Mouse (Mus musculus): ENCODE measurements at regions not wholly inside any gene's neighbourhood (a gene's known extent, or its start where the extent isn't known, plus 50 kb on each side); places are given as distances from the start of the nearest gene placed in this dataset.
"Not testable (repeated sequence)": the region's sequence is repeated elsewhere in the genome, so short reads cannot be mapped to it uniquely, and the experiment has no call there.

DNA sequence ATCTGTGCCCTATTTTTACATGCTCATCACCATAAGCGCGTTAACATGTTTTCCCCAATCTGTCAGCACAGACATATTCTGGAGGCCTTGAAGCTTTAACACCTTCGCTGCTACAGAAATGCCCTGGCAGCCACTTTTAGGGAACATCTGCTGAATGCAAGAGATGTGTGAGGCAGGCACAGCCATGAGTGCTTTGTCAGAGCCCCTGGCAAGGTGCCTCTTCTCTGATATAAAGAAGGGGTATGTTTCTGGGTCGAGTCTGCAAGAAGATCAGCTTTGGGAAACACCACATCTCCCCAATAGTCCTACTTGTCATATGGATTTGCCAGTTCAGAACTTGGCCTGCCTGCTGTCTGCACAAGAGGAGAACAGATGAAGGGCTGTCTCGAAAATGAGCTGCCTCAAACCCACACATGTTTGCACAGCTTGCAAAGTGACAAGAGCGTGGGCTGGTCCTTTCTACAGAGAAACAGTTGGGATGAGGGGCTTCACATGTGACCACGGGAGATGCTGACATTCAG lies 1263.3 kb upstream of the Klhl29 start:
- Histone ChIP-seq H3K4me3 (no peak overlapping the region), H3K9me3 (no peaks in the 10 kb centered on the region), H3K27ac (no peak overlapping the region), H3K4me1 (replicated peaks) (no peaks in the 10 kb centered on the region), H3K4me2 (no peak overlapping the region), H3K9ac (no peak overlapping the region), H3K27me3 (no peaks in the 10 kb centered on the region), H3K36me3 (no peaks in the 10 kb centered on the region)
- 81% methylated on average over 7 of the region's 7 CpGs for WGBS
- no peak for ATAC-seq (ENCODE audit: low FRiP score)

DNA sequence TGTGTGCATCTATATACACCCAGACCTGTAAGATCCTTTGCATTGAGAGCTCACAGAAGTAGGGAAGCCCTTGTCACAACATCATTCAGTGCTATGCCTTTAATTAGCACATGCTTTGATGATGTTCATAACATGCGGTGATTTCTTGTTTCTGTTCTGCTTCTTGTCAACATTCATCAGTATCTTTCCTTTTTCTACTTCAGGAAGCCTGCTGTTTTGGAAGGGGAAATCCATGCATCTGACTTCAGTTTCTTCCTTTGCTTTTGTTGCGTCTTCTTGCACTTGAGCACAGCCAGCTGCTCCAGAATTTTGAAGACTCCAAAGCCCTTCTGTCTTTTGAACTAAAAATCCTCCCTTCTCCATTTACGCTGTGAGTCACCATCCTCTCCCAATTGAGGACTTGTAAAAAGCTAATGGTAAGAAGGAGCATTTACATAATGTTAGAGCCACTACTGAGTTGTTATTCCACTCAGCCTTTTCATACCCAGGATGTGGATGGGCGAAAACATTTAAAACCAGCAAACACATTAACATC lies 1262.4 kb upstream of the Klhl29 start:
- no peaks in the 10 kb centered on the region for H3K36me3 ChIP-seq
- no peak overlapping the region for H3K27ac ChIP-seq
- no peaks in the 10 kb centered on the region for H3K4me1 ChIP-seq (replicated peaks)
- H3K9me3 ChIP-seq: no peaks in the 10 kb centered on the region
- 85% methylated on average over 4 of the region's 4 CpGs for WGBS
- H3K9ac ChIP-seq: no peak overlapping the region
- no peak for ATAC-seq (ENCODE audit: low FRiP score)
- no peak overlapping the region for H3K4me2 ChIP-seq
- no peaks in the 10 kb centered on the region for H3K27me3 ChIP-seq
- H3K4me3 ChIP-seq: no peak overlapping the region

DNA sequence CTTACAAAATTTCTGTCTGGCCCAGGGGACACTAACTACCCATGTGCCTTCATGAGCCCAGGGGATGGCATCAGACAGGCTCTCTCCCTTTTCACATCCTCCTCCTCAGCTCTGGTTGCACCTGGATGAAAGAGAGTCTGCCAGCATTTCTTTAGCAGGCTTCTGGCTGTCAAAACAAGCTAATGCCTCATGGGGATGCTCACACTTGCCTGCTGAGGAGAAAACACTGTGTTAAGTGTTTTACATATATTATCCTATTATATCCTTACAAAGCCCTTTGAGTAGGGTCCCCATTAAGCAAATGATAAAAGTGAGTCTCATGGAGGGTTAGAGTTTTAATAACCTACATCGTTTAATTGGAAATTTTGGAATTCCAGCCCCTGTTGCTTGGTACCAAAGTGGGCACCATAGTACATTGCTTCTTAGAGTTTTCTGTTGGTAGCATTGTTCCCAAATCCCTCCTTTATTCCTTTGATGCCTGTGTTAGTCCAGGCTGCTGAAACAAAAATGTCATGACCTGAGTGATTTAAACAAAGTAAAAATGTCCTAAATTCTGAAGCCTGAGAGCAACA lies 1247.2 kb upstream of the Klhl29 start:
- H3K4me1 ChIP-seq (replicated peaks): no peaks in the 10 kb centered on the region
- H3K4me2 ChIP-seq: no peak overlapping the region
- no peak for ATAC-seq (ENCODE audit: low FRiP score)
- no peak overlapping the region for H3K4me3 ChIP-seq
- H3K27ac ChIP-seq: no peak overlapping the region
- H3K9me3 ChIP-seq: no peaks in the 10 kb centered on the region
- no peaks in the 10 kb centered on the region for H3K36me3 ChIP-seq
- no peaks in the 10 kb centered on the region for H3K27me3 ChIP-seq
- no peak overlapping the region for H3K9ac ChIP-seq
- WGBS: 33% methylated on average over 1 of the region's 1 CpGs

DNA sequence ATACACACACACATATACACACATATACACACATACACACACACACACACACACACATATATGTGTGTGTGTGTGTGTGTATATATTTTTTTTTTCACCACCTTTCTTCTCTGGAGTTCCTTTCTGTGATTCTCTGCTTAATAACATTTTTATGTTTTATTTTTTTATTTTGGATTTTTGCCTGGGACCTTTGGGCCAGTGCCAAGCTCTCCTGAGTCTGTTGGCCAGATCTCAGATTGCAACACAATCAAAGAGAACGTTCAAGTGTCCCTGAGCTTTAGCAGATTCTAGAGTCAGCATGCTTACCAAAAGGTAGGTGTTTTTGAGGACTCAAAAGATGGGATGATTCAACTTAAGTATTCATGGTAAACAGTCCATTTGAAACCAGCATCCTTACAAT lies 1225.6 kb upstream of the Klhl29 start:
- Histone ChIP-seq H3K9me3 (no peaks in the 10 kb centered on the region), H3K4me1 (replicated peaks) (no peaks in the 10 kb centered on the region), H3K9ac (no peak overlapping the region), H3K27ac (no peak overlapping the region), H3K36me3 (no peaks in the 10 kb centered on the region), H3K4me3 (no peak overlapping the region), H3K27me3 (no peaks in the 10 kb centered on the region), H3K4me2 (no peak overlapping the region)
- no peak for ATAC-seq (ENCODE audit: low FRiP score)
- 72% methylated on average over 1 of the region's 1 CpGs for WGBS

DNA sequence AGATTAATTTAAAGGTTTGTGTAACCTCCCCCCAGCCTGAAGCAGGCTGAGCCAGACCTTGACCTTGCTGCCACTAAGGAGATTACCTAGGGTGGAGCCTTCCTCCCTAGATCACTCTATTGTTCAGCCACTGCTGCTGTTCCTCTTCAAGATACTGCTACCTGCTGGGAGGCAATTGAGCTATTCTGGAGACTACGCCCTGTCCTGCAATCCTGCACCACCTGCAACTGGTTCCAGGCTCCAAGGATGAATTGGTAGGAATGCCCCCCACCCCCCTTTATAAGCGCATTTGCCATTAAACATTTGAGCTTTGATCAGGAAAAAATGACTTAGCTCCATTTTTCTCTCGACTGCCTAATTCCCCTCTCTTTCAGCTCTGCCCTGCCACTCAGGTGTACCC lies 1220.0 kb upstream of the Klhl29 start:
- not testable (repeated sequence) for H3K36me3 ChIP-seq; H3K4me3 ChIP-seq; H3K4me2 ChIP-seq; H3K4me1 ChIP-seq (replicated peaks); H3K9me3 ChIP-seq; ATAC-seq (ENCODE audit: low FRiP score); H3K27ac ChIP-seq; H3K9ac ChIP-seq; H3K27me3 ChIP-seq
- 54% methylated on average over 3 of the region's 3 CpGs for WGBS

DNA sequence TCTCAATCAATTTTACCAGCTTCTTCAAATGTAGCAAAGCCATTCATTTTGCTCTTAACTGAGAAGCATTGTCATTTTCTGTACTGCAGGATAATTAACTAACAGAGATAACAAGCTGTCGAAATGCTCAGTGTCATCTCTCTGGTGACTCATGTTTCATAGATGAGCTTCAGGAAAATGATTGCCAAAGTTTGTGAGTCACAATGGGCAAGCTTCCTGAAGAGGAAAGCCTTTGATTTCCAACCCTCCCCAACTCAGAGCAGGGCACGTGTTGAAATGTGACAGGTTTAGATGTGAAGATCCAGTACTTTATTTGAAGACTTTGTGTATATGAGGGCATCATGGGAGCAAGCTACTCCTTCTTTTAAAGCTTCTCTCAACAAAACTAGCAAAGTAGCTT lies 1214.7 kb upstream of the Klhl29 start:
- 89% methylated on average over 2 of the region's 2 CpGs for WGBS
- Histone ChIP-seq H3K36me3 (no peaks in the 10 kb centered on the region), H3K4me1 (replicated peaks) (0 out of 2 replicates have a peak, but pooled peaks cover 5% of the 10 kb centered on the region), H3K27me3 (no peaks in the 10 kb centered on the region), H3K27ac (no peak overlapping the region), H3K4me3 (no peak overlapping the region), H3K9me3 (no peaks in the 10 kb centered on the region), H3K9ac (no peak overlapping the region), H3K4me2 (no peak overlapping the region)
- no peak for ATAC-seq (ENCODE audit: low FRiP score)

DNA sequence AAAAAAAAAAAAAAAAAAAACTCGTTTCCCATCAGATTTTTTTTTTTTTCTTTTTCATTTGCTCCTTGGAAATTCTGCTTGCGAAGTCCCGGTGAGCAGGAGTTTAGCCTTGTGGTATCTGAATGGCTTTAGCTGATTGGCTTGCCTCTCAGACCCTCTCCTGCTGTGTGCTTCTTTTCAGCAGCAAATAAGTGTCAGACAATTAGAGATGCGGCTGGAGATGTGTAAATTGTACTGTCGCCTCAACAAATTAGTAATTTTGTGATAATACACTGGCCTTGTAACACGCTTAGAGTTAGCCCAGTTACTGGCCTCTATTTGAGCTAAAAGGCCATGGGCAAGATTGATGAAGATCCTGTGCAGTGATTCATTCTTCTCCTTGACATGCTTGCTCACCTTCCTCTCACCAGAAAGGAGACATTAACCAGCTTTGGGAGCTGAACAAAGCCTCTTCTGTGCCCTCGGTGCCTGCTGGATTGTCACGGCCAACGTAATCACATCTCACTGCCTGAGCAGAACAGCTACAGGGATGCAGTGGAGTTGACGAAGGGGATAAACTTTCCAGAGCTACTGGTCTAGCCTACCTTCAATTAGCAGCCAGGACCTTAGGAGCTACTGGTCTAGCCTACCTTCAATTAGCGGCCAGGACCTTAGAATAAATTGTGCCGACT lies 1212.7 kb upstream of the Klhl29 start:
- ATAC-seq (ENCODE audit: low FRiP score): no peak
- H3K9me3 ChIP-seq: no peaks in the 10 kb centered on the region
- H3K27me3 ChIP-seq: no peaks in the 10 kb centered on the region
- WGBS: 30% methylated on average over 12 of the region's 12 CpGs
- 0 out of 2 replicates have a peak, but pooled peaks cover 5% of the 10 kb centered on the region for H3K4me1 ChIP-seq (replicated peaks)
- H3K4me2 ChIP-seq: no peak overlapping the region
- no peaks in the 10 kb centered on the region for H3K36me3 ChIP-seq
- no peak overlapping the region for H3K9ac ChIP-seq
- 0 out of 2 replicates have a peak overlapping the region, but pooled peaks have one; percentile 23 for H3K27ac ChIP-seq
- no peak overlapping the region for H3K4me3 ChIP-seq

DNA sequence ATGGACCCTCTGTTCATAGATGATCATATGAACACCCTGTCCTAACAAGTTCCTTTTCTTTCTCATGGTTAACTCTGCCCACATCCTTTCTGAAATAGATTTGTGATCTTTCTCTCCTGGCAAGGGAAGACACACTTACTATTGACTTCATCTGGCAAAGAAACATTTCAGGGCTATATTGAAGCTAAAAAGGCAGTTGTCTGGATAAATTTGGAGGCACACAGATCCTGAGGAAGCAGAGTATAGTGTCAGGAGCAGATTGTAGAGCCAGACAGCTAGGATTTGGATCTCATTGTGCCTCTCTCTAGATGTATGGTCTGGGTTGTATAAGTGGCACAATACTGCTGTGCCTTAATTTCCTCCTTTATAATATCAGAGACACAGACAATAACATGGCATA lies 1204.7 kb upstream of the Klhl29 start:
- no peak overlapping the region for H3K27ac ChIP-seq
- H3K27me3 ChIP-seq: no peaks in the 10 kb centered on the region
- no peak overlapping the region for H3K9ac ChIP-seq
- H3K4me3 ChIP-seq: no peak overlapping the region
- H3K4me1 ChIP-seq (replicated peaks): 0 out of 2 replicates have a peak, but pooled peaks cover 4% of the 10 kb centered on the region
- no peak for ATAC-seq (ENCODE audit: low FRiP score)
- no peaks in the 10 kb centered on the region for H3K9me3 ChIP-seq
- no peak overlapping the region for H3K4me2 ChIP-seq
- H3K36me3 ChIP-seq: no peaks in the 10 kb centered on the region

DNA sequence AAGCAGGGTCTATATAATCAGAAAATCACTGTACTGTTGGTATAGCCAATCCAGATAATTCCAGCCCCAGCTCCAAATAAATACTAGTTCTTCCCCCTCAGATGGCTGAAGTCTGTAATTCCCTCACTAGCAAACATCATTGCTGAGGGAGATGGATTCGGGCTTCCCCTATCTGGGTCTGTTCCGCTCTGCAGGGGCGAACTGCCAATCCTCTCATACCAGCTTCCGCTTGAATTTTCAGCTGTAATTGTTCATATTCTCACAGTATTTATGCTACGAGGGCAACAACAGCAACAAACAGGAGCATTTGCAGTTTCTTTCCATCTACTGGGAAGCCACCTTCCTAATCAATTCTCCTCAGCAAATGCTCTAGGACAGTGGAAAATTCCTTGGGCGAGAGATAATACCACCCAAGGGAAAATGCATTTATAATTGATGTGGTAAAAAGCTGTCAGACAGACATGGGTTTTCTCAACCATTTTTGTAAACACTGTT lies 1201.4 kb upstream of the Klhl29 start:
- no peak overlapping the region for H3K4me2 ChIP-seq
- H3K4me1 ChIP-seq (replicated peaks): 0 out of 2 replicates have a peak, but pooled peaks cover 4% of the 10 kb centered on the region
- 68% methylated on average over 6 of the region's 6 CpGs for WGBS
- no peaks in the 10 kb centered on the region for H3K9me3 ChIP-seq
- no peak for ATAC-seq (ENCODE audit: low FRiP score)
- H3K27me3 ChIP-seq: no peaks in the 10 kb centered on the region
- no peak overlapping the region for H3K4me3 ChIP-seq
- no peaks in the 10 kb centered on the region; the same call in 1 of the 2 replicates for H3K36me3 ChIP-seq
- H3K27ac ChIP-seq: peak overlapping the region; percentile 6; the same call in 1 of the 2 replicates
- no peak overlapping the region for H3K9ac ChIP-seq

Data from hindbrain, embryonic 13.5 days (tissue).